Mouse (Mus musculus) liver, postnatal 0 days (tissue): ENCODE results near the gene Mxra7.

ENCODE experiments used
- CTCF ChIP-seq: sonication (generic); IDR thresholded peaks from 2 replicates; pipeline ENCODE4 v1.5.1; 2016; ENCODE audit warnings: antibody characterized with exemption, low read depth
- EP300 ChIP-seq: IDR thresholded peaks from 2 replicates; pipeline ENCODE4 v1.6.1; 2016; ENCODE audit warnings: antibody characterized with exemption, low read depth, mild to moderate bottlenecking

- no peak for TF ChIP-seq EP300
- TF ChIP-seq CTCF = no peak
These were observed 54.6 kb downstream of the Mxra7 start for GRCm38 (mm10) chr11:116773205-116773604.
